Mouse (Mus musculus): ENCODE measurements at regions not wholly inside any gene's neighbourhood (a gene's known extent, or its start where the extent isn't known, plus 50 kb on each side); places are given as distances from the start of the nearest gene placed in this dataset.

GRCm38 (mm10) chr13:44042730-44043493 lies 258.3 kb downstream of the Cd83 start:
- peak; percentile 62 to 66 for DNase-seq

- peak; percentile 80 to 84 for DNase-seq
Observed at GRCm38 (mm10) chr13:44043494-44043885, 258.9 kb downstream of the Cd83 start.

- DNase-seq, result peak; percentile 80 to 88
Observed at GRCm38 (mm10) chr13:44044546-44045216, 260.1 kb downstream of the Cd83 start.

- no peak for DNase-seq
Observed at GRCm38 (mm10) chr13:44046436-44046835, 261.9 kb downstream of the Cd83 start.

GRCm38 (mm10) chr13:44054157-44054556 lies 269.6 kb downstream of the Cd83 start:
- DNase-seq, result no peak

- peak; percentile 31 to 53 for DNase-seq
Observed at GRCm38 (mm10) chr13:44055573-44056491, 271.3 kb downstream of the Cd83 start.

- peak in 1 of 2 experiments; percentile 26 for DNase-seq
Observed at GRCm38 (mm10) chr13:44056716-44057115, 272.1 kb downstream of the Cd83 start.

- DNase-seq, result no peak
Observed at GRCm38 (mm10) chr13:44057542-44057941, 273.0 kb downstream of the Cd83 start.

- DNase-seq, result no peak
Observed at GRCm38 (mm10) chr13:44058277-44058676, 273.7 kb downstream of the Cd83 start.

- peak; percentile 40 to 52 for DNase-seq
Observed at GRCm38 (mm10) chr13:44059436-44059835, 274.9 kb downstream of the Cd83 start.

GRCm38 (mm10) chr13:44061286-44061685 lies 276.7 kb downstream of the Cd83 start:
- no peak for DNase-seq

- no peak for DNase-seq
Observed at GRCm38 (mm10) chr13:44061721-44062300, 277.2 kb downstream of the Cd83 start.

- DNase-seq, result no peak
Observed at GRCm38 (mm10) chr13:44063317-44063716, 278.7 kb downstream of the Cd83 start.

- DNase-seq, result no peak
Observed at GRCm38 (mm10) chr13:44064026-44064425, 279.5 kb downstream of the Cd83 start.

GRCm38 (mm10) chr13:44065741-44066185 lies 281.2 kb downstream of the Cd83 start:
- peak; percentile 34 to 35 for DNase-seq

- no peak for DNase-seq
Observed at GRCm38 (mm10) chr13:44067244-44067643, 282.7 kb downstream of the Cd83 start.

- no peak for DNase-seq
Observed at GRCm38 (mm10) chr13:44068951-44069350, 284.4 kb downstream of the Cd83 start.

- no peak for DNase-seq
Observed at GRCm38 (mm10) chr13:44073122-44073521, 288.5 kb downstream of the Cd83 start.

GRCm38 (mm10) chr13:44074172-44074571 lies 289.6 kb downstream of the Cd83 start:
- DNase-seq, result no peak

- DNase-seq, result no peak
Observed at GRCm38 (mm10) chr13:44077022-44077421, 292.4 kb downstream of the Cd83 start.

GRCm38 (mm10) chr13:44085621-44086510 lies 301.3 kb downstream of the Cd83 start:
- DNase-seq, result no peak

GRCm38 (mm10) chr13:44086801-44087200 lies 302.2 kb downstream of the Cd83 start:
- peak in 1 of 2 experiments; percentile 20 for DNase-seq

All from cerebellum, adult 18-20 months (tissue).